Mouse (Mus musculus) embryonic facial prominence, embryonic 11.5 days (tissue): ENCODE measurements around the gene Plscr1. TPM values are rescaled to one million over a fixed set of nuclear protein-coding genes. Genes with fewer than 3 reads are reported as not detected.

Source experiments
- ATAC-seq: fragments of 200-750 bp; cut with Nextera tagmentation; replicated peaks from 2 replicates; pipeline ENCODE4 v1.8.0; 2017; ENCODE audit warnings: low read depth; ENCODE audit not compliant: insufficient number of reproducible peaks, low FRiP score, low TSS enrichment
- DNase-seq: peaks from one replicate; pipeline ENCODE4 v3.0.0-alpha.2; 2015; ENCODE audit warnings: low spot score
- H3K27ac ChIP-seq: fragments of 300-500 bp; sonication (generic); replicated peaks from 2 replicates; pipeline ENCODE4 v1.5.1; 2014; ENCODE audit warnings: mild to moderate bottlenecking, low read depth, low read length, control low read depth
- H3K27me3 ChIP-seq: fragments of 300-500 bp; sonication (generic); 2 replicates; pipeline ENCODE4 v1.6.1; 2014; ENCODE audit warnings: mild to moderate bottlenecking, low read length, moderate library complexity, mixed read lengths; ENCODE audit not compliant: control insufficient read depth, insufficient read depth
- H3K36me3 ChIP-seq: fragments of 300-500 bp; sonication (generic); replicated peaks from 2 replicates; pipeline ENCODE4 v1.6.1; 2014; ENCODE audit warnings: low read depth, mild to moderate bottlenecking, low read length, moderate library complexity, mixed read lengths; ENCODE audit not compliant: control insufficient read depth, insufficient read depth
- H3K4me1 ChIP-seq: fragments of 300-500 bp; sonication (generic); 2 replicates; pipeline ENCODE4 v1.6.1; 2014; ENCODE audit warnings: low read length, mixed read lengths; ENCODE audit not compliant: control insufficient read depth, insufficient read depth
- H3K4me2 ChIP-seq: fragments of 300-500 bp; sonication (generic); 2 replicates; pipeline ENCODE4 v1.6.1; 2014; ENCODE audit warnings: low read depth, mild to moderate bottlenecking, control low read depth, low read length, moderate library complexity
- H3K4me3 ChIP-seq: fragments of 300-500 bp; sonication (generic); 2 replicates; pipeline ENCODE4 v1.5.1; 2014; ENCODE audit warnings: low read depth, low read length, control low read depth
- H3K9ac ChIP-seq: fragments of 300-500 bp; sonication (generic); replicated peaks from 2 replicates; pipeline ENCODE4 v1.6.1; 2014; ENCODE audit warnings: mild to moderate bottlenecking, control low read depth, low read length
- H3K9me3 ChIP-seq: fragments of 300-500 bp; sonication (generic); replicated peaks from 2 replicates; pipeline ENCODE4 v1.6.1; 2016; ENCODE audit warnings: mild to moderate bottlenecking, low read length, inconsistent platforms, mixed read lengths; ENCODE audit not compliant: control insufficient read depth
- WGBS: fragments of 180-500 bp; shearing (Covaris S2); extraction: QIAGEN DNeasy Blood & Tissue Kit; methylation state at CpG from one replicate; pipeline ENCODE4 v1.1.7; 2014; 5-methylcytosine and 5-hydroxymethylcytosine counted together
- polyA plus RNA-seq: library from polyadenylated mRNA; unstranded; fragments of >200 nt; fragmentation: Nextera tagmentation; extraction: Ambion mirVana; gene quantifications from 2 replicates; pipeline ENCODE4 v1.2.1, GENCODE M21; 2014

The Plscr1 gene
- polyA plus RNA-seq, 1 experiment from 2014 or later: 37.1 TPM

DNA sequence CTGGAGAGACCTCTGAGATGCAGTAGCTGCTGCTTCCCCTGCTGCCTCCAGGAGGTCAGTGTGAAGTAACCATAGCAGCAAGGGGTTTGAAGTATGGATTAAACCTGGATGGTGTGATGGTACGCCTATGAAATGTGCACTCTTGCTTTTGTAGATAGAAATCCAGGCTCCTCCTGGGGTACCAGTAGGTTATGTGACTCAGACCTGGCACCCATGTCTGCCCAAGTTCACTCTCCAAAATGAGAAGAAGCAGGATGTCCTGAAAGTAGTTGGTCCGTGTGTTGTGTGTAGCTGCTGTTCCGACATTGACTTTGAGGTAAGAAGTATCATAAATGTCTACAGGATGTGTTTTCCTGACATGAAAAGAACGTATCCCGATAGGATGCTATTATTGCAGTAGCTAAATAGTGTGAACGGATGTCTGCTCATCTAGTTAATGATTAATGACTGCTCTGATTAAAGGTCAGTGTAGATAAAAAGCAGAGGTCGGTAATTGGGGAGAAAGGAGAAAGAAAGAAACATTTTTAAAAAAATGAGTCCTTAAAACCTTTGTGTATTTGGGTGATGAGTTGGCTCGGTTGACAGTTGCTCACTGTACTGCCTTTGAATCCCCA, 17.1 kb downstream of the Plscr1 start:
- Histone ChIP-seq H3K4me3 (no peak overlapping the region), H3K4me1 (no peaks in the 10 kb centered on the region), H3K27ac (no peak overlapping the region), H3K9me3 (no peaks in the 10 kb centered on the region), H3K4me2 (no peak overlapping the region), H3K27me3 (no peaks in the 10 kb centered on the region), H3K36me3 (no peaks in the 10 kb centered on the region), H3K9ac (no peak overlapping the region)
- 81% methylated on average over 8 of the region's 8 CpGs for WGBS
- DNase-seq (no peak), ATAC-seq (no peak)

DNA sequence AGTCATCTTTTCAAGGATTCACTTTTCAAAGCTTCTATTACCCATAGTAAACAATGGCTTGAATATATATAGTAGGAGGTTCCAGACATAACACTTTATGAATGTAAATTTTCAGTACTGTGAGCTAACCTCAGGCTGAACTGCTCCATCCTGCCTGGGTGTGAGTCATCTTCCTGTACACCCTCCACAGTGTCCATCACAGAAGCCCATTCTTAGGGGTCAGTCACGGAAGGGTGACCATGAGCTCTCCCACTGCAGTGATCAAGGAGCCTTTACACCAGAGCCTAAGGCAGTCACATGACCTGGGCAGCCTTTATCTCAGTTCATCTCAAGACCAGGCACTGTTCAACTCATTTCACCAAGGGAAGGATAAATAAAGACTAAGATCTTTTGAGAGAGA, 18.2 kb downstream of the Plscr1 start:
- Histone ChIP-seq H3K27ac (no peak overlapping the region), H3K9me3 (no peaks in the 10 kb centered on the region), H3K36me3 (no peaks in the 10 kb centered on the region), H3K27me3 (no peaks in the 10 kb centered on the region), H3K9ac (no peak overlapping the region), H3K4me3 (no peak overlapping the region), H3K4me2 (no peak overlapping the region), H3K4me1 (no peaks in the 10 kb centered on the region)
- peak; percentile 65; the same call in 1 of the 2 replicates for ATAC-seq
- 61% methylated on average over 1 of the region's 1 CpGs for WGBS
- DNase-seq: no peak

DNA sequence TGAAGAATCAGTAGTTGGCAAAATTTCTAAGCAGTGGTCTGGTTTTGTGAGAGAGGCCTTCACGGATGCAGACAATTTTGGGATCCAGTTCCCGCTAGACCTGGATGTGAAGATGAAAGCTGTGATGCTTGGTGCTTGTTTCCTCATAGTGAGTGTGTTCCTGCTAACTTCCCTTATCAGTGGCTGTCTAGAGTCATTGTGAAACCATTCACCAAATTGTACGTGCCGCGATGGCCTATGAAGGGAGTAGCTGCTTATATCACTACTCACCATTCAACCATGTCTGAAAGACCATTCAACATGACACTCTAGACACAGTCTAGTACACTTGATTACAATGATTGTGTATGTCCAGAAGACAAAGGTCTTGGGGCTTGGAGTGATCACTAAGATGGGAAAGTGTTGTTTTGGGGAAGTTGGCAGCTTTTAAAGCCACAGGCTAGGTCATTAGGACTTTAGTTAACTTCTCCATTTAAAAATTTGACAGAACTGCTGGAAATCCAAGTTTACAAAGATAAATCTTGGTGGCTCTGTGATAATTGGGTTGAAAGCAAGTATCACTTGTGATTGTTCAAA, 20.4 kb downstream of the Plscr1 start:
- WGBS: 98% methylated on average over 5 of the region's 5 CpGs

DNA sequence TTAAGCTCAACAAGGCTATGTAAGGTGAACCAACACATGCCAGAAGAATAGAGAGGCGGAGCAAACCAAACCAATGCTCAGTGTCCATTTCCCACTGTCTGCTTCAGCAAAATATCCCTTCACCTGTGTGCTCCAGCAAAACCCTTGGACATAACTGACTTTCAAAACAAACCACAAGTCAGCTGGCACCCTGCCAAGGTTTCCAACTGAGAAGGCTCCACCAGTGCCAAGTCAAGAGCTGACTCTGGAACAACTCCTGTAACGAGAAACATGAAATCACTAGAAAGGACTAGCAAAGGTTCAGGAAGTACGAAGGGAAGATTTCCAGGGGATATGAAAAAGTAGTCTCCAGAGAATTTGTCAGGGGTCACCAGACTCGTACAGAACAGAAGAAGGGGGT, 21.4 kb downstream of the Plscr1 start:
- Histone ChIP-seq H3K36me3 (no peaks in the 10 kb centered on the region), H3K4me1 (no peaks in the 10 kb centered on the region), H3K27ac (no peak overlapping the region), H3K27me3 (no peaks in the 10 kb centered on the region), H3K9ac (no peak overlapping the region), H3K4me3 (no peak overlapping the region), H3K9me3 (no peaks in the 10 kb centered on the region), H3K4me2 (no peak overlapping the region)
- DNase-seq (peak; percentile 12), ATAC-seq (no peak)
- WGBS: 41% methylated on average over 4 of the region's 4 CpGs

More for the DNA sequence above, 20.4 kb downstream of the Plscr1 start:
- Histone ChIP-seq H3K9ac (no peak overlapping the region), H3K27me3 (no peaks in the 10 kb centered on the region), H3K27ac (no peak overlapping the region), H3K36me3 (no peaks in the 10 kb centered on the region), H3K4me3 (no peak overlapping the region), H3K9me3 (no peaks in the 10 kb centered on the region), H3K4me1 (no peaks in the 10 kb centered on the region), H3K4me2 (no peak overlapping the region)
- DNase-seq (no peak), ATAC-seq (no peak)

DNA sequence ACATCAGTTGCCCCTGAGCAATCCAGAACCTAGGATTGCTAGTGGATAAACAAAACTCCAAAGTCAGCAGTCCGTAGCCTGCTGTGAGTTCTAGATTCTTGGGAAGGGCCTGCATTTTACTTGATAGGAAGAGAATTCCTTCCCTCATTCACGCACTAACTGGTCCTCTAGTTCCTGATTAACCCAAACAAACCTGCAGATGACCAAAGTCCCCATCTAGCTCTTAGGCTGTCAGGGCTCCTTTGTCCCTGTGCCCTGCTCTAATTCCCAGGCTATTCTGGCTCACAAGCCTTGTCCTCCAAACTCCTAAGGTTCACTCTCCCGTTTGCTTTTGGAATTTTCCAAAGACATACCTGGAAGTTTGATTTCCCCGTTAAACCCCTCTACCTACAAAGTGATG, 23.1 kb downstream of the Plscr1 start:
- ATAC-seq: no peak
- Histone ChIP-seq H3K4me2 (no peak overlapping the region), H3K9me3 (no peaks in the 10 kb centered on the region), H3K27me3 (no peaks in the 10 kb centered on the region), H3K36me3 (no peaks in the 10 kb centered on the region), H3K4me3 (no peak overlapping the region), H3K4me1 (no peaks in the 10 kb centered on the region), H3K27ac (no peak overlapping the region), H3K9ac (no peak overlapping the region)
- 86% methylated on average over 4 of the region's 4 CpGs for WGBS
- DNase-seq: no peak

DNA sequence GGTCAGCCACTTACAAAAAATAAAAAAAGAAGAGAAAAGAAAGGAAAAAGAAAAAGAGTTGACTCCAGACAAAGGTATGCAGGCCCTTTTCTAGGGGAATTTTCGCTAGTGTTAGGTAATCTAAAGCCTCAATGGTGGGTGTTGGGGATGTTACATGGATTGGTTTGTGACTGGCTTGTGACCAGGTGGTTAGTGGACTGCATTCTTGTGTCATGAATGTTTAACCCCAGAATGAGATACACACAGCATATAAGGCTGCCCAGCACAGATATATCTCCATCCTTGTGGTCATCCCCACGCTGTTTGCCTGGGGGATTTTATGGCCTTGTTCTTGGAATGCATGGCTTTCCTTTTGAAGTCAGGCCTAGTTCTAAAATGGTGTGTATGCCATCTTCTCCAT, 23.7 kb downstream of the Plscr1 start:
- no peak for ATAC-seq
- H3K4me1 ChIP-seq: no peaks in the 10 kb centered on the region
- H3K27ac ChIP-seq: no peak overlapping the region
- no peaks in the 10 kb centered on the region for H3K36me3 ChIP-seq
- H3K4me2 ChIP-seq: no peak overlapping the region
- no peak for DNase-seq
- no peaks in the 10 kb centered on the region for H3K9me3 ChIP-seq
- no peak overlapping the region for H3K9ac ChIP-seq
- no peak overlapping the region for H3K4me3 ChIP-seq
- 79% methylated on average over 2 of the region's 2 CpGs for WGBS
- H3K27me3 ChIP-seq: no peaks in the 10 kb centered on the region

DNA sequence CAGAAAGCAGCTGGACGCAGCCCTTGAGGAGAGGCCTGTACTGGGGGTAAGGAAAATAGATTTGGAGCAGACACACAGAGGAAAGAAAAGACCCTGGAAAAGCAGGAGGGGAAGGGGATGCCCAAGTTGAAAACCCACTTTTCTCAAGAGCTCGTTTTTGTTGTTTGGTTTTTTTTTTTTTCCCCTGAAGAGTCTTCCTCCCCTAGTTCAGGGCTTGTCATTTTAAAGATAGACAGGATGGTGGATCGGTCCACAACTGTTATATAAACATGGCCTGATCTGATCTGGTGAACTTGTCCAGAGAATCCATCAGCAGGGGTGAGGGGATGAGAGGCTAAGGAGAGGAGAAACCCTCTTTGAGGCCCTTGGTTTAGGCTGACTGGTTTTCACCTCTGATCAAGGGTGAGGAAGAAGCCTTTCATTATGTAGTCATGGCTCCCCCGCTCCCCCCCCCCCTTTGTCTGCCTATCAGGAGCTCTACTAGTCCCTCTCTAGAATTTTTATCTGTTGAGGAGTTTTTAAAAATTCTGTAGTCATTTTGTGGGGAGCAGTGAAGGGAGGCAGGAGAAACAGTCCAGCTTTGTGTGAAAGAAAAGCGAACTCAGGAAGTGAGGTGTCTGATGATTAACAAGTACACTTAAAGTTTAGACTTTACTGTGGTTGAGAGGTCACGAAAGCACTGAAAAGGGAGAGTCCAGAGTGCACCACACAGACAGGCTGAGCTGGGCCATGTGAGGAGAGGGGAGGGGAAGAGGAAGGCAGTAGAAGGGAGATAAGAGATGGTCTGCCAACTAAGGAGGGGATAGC, 24.6 kb downstream of the Plscr1 start:
- no peak overlapping the region for H3K27ac ChIP-seq
- 64% methylated on average over 6 of the region's 6 CpGs for WGBS

More for the DNA sequence above, 24.6 kb downstream of the Plscr1 start:
- Histone ChIP-seq H3K4me3 (no peak overlapping the region), H3K27me3 (no peaks in the 10 kb centered on the region), H3K4me1 (no peaks in the 10 kb centered on the region), H3K36me3 (no peaks in the 10 kb centered on the region), H3K4me2 (no peak overlapping the region), H3K9me3 (no peaks in the 10 kb centered on the region), H3K9ac (no peak overlapping the region)
- no peak for DNase-seq
- no peak for ATAC-seq
